Mouse (Mus musculus) kidney, postnatal 0 days (tissue): Measurements from ENCODE around the gene Btg1. TPM values are rescaled to one million over a fixed set of nuclear protein-coding genes. Genes with fewer than 3 reads are reported as not detected.

ENCODE experiments used
- ATAC-seq: fragments of 200-750 bp; cut with Nextera tagmentation; replicated peaks from 2 replicates; pipeline ENCODE4 v1.8.0; 2017; ENCODE audit warnings: low read depth, moderate number of reproducible peaks, moderate TSS enrichment, moderate library complexity; ENCODE audit not compliant: low FRiP score
- DNase-seq: peaks from one replicate; pipeline ENCODE4 v3.0.0-alpha.2; 2016; ENCODE audit warnings: low spot score
- H3K27ac ChIP-seq: fragments of 300-500 bp; sonication (generic); 2 replicates; pipeline ENCODE4 v1.5.1; 2014; ENCODE audit warnings: mild to moderate bottlenecking
- H3K27me3 ChIP-seq: fragments of 300-500 bp; sonication (generic); 2 replicates; pipeline ENCODE4 v1.6.1; 2014; ENCODE audit warnings: low read length, mixed read lengths; ENCODE audit not compliant: insufficient read depth
- H3K36me3 ChIP-seq: fragments of 300-500 bp; sonication (generic); 2 replicates; pipeline ENCODE4 v1.6.1; 2014; ENCODE audit warnings: low read length, mixed read lengths; ENCODE audit not compliant: insufficient read depth
- H3K4me1 ChIP-seq: fragments of 300-500 bp; sonication (generic); replicated peaks from 2 replicates; pipeline ENCODE4 v1.6.1; 2014; ENCODE audit warnings: antibody characterized with exemption, low read length, mixed read lengths; ENCODE audit not compliant: insufficient read depth
- H3K4me2 ChIP-seq: fragments of 300-500 bp; sonication (generic); 2 replicates; pipeline ENCODE4 v1.6.1; 2014; ENCODE audit warnings: mild to moderate bottlenecking, low read length, moderate library complexity, mixed read lengths
- H3K4me3 ChIP-seq: fragments of 300-500 bp; sonication (generic); replicated peaks from 2 replicates; pipeline ENCODE4 v1.5.1; 2014; ENCODE audit warnings: low read depth, low read length
- H3K9ac ChIP-seq: fragments of 300-500 bp; sonication (generic); 2 replicates; pipeline ENCODE4 v1.6.1; 2014; ENCODE audit warnings: low read depth, low read length
- H3K9me3 ChIP-seq: fragments of 300-500 bp; sonication (generic); replicated peaks from 2 replicates; pipeline ENCODE4 v1.6.1; 2016; ENCODE audit warnings: low read length, inconsistent platforms, mixed read lengths
- CTCF ChIP-seq: IDR thresholded peaks from 2 replicates; pipeline ENCODE4 v1.5.1; 2016; ENCODE audit warnings: antibody characterized with exemption, low read depth, mild to moderate bottlenecking, moderate library complexity
- WGBS: fragments of 180-500 bp; shearing (Covaris S2); extraction: QIAGEN DNeasy Blood & Tissue Kit; methylation state at CpG from one replicate; pipeline ENCODE4 v1.1.7; 2014; 5-methylcytosine and 5-hydroxymethylcytosine counted together
- polyA plus RNA-seq: library from polyadenylated mRNA; unstranded; fragments of >200 nt; fragmentation: Nextera tagmentation; extraction: Ambion mirVana; gene quantifications from 2 replicates; pipeline ENCODE4 v1.2.1, GENCODE M21; 2015

Btg1 gene
- polyA plus RNA-seq, 1 experiment from 2014 or later, result 59.5 TPM

DNA sequence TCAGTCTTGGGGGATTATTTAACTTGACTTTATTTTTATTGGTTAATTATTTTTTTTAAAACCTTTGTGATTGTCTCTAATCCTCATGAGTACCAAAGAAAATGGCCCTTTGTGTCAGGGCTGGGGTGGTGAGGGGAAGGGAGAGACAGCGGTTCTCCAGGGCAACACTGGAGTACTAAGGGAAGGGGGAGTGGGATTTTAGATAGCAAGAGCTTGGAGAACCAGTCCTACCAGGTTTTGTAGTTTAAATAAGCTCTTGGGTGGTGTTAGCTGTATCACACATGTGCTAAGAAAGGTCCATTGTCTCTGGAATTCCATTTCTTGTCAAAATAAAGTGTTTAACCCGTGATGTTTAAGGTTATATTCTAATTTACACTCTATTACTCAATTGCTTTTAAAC is 38.3 kb downstream of the Btg1 start:
- ATAC-seq, result no peak
- Histone ChIP-seq H3K36me3 (no peaks in the 10 kb centered on the region), H3K9me3 (no peaks in the 10 kb centered on the region), H3K4me2 (no peak overlapping the region), H3K9ac (no peak overlapping the region), H3K4me1 (no peaks in the 10 kb centered on the region), H3K27ac (no peak overlapping the region), H3K27me3 (no peaks in the 10 kb centered on the region), H3K4me3 (no peak overlapping the region)
- 66% methylated on average over 2 of the region's 2 CpGs for WGBS
- TF ChIP-seq CTCF, result no peak
- DNase-seq, result no peak

DNA sequence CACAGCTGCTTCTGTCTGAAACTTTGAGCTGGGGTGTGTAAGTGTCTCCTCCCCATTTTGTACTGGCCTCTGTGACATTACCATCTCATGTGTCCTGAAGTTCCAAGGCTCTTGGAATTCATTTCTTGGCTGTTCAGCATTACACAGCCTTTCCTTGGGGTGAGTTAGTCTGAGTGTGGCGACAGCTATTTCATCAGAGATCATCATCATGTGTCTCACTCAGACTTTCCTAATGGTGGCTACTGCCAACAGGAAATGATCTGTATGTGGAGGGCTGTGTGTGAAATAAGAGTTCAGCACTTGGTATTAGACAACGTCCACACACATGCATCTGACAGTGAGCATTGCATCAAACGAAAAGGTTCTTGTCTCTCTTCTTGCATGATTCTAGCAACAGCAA is 39.4 kb downstream of the Btg1 start:
- Histone ChIP-seq H3K27ac (no peak overlapping the region), H3K27me3 (no peaks in the 10 kb centered on the region), H3K9me3 (no peaks in the 10 kb centered on the region), H3K4me1 (no peaks in the 10 kb centered on the region), H3K4me2 (no peak overlapping the region), H3K36me3 (no peaks in the 10 kb centered on the region), H3K4me3 (no peak overlapping the region), H3K9ac (no peak overlapping the region)
- no peak for TF ChIP-seq CTCF
- DNase-seq (no peak), ATAC-seq (no peak)
- WGBS, result 87% methylated on average over 3 of the region's 3 CpGs

DNA sequence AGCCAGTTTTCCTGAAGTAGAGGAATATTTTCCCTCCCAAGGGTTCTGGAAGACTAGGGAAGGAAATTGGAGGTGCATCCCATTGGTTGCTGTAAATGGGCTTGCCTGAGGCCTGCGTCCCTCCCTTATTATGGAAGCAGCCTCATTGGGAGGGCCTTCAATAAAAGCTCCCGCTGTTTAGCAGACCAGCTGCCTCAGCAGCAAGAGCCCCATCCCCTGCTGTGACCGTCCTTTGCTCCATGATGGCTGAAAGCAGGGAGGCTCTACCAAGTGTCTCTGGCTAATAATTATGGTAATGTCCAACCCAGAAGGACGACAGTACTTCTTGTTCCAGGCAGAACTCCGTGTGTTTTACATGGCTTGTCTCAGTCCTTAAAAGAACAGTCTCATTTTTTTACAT is 42.1 kb downstream of the Btg1 start:
- H3K9ac ChIP-seq, result no peak overlapping the region
- no peak overlapping the region for H3K4me2 ChIP-seq
- H3K4me1 ChIP-seq, result no peaks in the 10 kb centered on the region
- no peaks in the 10 kb centered on the region for H3K27me3 ChIP-seq
- DNase-seq, result no peak
- H3K9me3 ChIP-seq, result no peaks in the 10 kb centered on the region
- H3K27ac ChIP-seq, result no peak overlapping the region
- WGBS, result 32% methylated on average over 5 of the region's 5 CpGs
- no peaks in the 10 kb centered on the region for H3K36me3 ChIP-seq
- peak; percentile 68; the same call in 1 of the 2 replicates for ATAC-seq
- H3K4me3 ChIP-seq, result no peak overlapping the region
- TF ChIP-seq CTCF, result no peak

DNA sequence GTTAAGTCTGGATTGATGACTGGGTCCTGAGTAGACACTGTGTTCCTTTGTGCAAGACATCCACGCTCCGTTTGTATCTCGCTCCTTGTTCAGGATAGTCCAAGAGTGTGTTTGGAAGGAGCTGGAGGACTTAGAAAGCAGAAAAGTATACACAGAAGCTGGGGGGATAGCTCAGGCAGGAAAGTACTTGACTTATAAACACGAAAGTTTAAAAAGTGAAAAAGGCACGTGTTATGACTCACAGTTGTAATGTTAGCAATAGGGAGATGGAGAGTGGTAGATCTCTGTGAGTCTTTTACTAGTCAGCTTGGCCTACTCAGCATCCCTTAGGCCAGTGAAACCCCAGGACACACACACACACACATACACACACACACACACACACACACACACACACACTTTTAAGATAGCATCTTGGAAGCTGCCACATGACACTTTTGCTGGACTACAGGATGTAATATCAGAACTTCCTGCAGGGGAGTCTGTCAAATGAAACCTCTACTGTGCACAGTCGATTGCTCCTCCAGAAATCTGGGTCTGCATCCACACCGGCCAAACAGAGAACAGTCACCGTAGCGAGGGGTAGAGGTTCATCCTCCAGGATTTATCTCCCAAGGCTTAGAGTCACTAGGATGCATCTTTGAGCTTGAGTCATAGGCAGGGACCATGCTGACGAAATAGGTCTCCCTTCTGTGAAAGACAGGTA is 43.6 kb downstream of the Btg1 start:
- no peaks in the 10 kb centered on the region for H3K9me3 ChIP-seq
- H3K4me3 ChIP-seq, result no peak overlapping the region
- TF ChIP-seq CTCF, result peak; percentile 20; the same call in 1 of the 2 replicates
- H3K27ac ChIP-seq, result no peak overlapping the region
- no peaks in the 10 kb centered on the region for H3K4me1 ChIP-seq
- DNase-seq (peak; percentile 44), ATAC-seq (peak; percentile 53)
- 71% methylated on average over 10 of the region's 10 CpGs for WGBS
- no peak overlapping the region for H3K9ac ChIP-seq
- H3K4me2 ChIP-seq, result no peak overlapping the region
- no peaks in the 10 kb centered on the region for H3K36me3 ChIP-seq
- no peaks in the 10 kb centered on the region for H3K27me3 ChIP-seq

DNA sequence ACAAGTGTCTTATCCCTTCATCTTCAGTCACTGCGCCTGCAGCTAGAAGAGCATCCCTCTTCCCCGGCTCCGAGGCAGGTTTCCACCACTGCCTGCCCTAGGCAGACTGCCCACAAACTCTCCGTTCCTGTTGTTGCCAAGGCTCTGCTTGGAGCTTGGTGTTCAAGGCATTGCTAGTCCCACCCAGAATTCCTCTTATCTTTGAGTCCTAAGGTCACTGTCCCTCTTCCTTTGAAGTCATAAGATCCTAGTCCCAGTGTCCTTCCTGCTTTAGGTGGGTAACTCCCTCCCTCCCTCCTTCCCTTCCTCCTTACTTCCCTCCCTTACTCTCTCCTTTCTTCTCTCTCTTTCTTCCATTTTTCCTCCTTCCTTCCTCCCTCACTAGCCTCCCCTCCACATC is 46.2 kb downstream of the Btg1 start:
- no peaks in the 10 kb centered on the region for H3K4me1 ChIP-seq
- 88% methylated on average over 4 of the region's 4 CpGs for WGBS
- H3K9ac ChIP-seq, result no peak overlapping the region
- no peak overlapping the region for H3K4me2 ChIP-seq
- H3K27ac ChIP-seq, result no peak overlapping the region
- ATAC-seq (no peak), DNase-seq (no peak)
- no peak for TF ChIP-seq CTCF
- H3K27me3 ChIP-seq, result no peaks in the 10 kb centered on the region
- H3K4me3 ChIP-seq, result no peak overlapping the region
- H3K36me3 ChIP-seq, result no peaks in the 10 kb centered on the region
- no peaks in the 10 kb centered on the region for H3K9me3 ChIP-seq

DNA sequence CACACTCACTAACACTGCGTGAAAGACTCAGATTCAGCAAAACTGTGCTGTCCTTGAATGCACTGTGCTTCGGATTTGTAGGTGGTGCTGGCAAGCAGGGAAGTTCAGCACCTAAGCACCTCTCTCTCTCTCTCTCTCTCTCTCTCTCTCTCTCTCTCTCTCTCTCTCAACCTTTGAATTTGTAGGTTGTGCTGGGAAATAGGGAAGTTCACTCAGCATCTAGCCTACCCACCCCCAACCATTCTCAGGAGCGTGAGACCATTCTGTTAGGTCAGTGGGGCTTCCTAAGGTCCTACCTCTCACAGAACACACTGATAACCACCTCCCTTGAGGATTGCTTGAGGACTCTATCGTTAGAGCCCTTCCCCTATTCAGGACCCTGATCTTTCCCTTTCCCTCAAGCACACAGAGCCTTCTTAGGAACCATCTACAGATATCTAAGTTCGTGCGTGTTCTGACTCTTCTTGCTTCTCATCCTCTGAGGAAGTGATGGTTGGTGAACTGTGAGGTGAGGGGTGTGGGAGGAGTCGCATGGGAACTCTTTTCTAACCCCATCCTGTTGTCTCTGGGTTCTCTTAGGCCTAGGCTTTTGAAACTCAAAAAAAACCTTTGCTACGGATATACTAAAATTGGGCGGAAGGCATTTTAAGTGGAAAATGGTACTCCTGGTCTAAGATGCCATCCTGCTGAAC is 47.1 kb downstream of the Btg1 start:
- H3K9me3 ChIP-seq, result no peaks in the 10 kb centered on the region
- no peak overlapping the region for H3K4me3 ChIP-seq
- H3K27ac ChIP-seq, result no peak overlapping the region
- H3K9ac ChIP-seq, result no peak overlapping the region
- no peak for ATAC-seq
- no peak overlapping the region for H3K4me2 ChIP-seq
- no peaks in the 10 kb centered on the region for H3K36me3 ChIP-seq
- DNase-seq, result no peak
- no peaks in the 10 kb centered on the region for H3K27me3 ChIP-seq
- H3K4me1 ChIP-seq, result no peaks in the 10 kb centered on the region
- 88% methylated on average over 9 of the region's 9 CpGs for WGBS
- no peak for TF ChIP-seq CTCF
